Mouse (Mus musculus): Measurements from ENCODE around the gene Plvap.

The Plvap gene

DNA sequence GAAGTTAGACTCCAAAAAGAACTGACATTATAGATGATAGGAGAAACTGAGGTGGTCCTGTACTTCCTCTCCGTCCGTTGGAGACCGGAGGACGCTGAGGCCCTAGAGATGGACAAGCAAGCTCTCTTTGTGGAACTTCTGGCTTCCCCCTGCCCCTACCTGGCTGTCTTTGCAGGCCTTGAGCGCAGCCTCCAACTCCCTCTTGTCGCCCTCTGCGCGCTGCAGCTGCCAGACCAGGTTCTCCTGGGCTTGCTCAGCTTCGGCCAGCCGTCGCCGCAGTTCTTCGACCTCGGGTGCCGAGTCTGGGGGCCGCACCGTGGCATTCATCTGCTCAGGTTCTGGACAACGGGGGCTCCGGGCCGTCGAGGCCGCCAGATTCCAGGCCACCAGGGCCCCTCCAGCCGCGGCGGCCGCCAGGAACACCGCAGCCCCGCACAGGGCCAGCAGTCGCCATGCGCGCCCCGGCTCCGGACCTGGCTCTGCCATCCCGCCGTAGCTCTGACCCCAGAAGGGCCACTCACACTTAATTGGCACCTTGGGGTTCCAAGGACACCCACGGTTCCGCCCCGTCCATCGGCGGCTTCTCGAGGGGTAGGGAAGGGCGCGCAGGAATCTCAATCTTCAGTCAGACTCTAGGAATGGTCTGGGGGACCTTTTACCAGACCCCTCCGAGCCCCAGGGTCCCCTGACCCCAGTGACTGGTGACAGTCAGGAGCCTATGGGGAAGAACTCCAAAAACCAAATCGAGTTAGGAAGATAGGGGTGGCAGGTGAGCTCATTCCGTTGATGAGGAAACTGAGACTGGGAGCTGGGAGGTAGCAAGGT, 13.9 kb upstream of the Plvap start, which contains the start of gene Ccdc194:
Gene Ccdc194 (minus strand): TSS at position 486 of the 825 bp plus-strand sequence.
- DNase-seq: no peak

DNA sequence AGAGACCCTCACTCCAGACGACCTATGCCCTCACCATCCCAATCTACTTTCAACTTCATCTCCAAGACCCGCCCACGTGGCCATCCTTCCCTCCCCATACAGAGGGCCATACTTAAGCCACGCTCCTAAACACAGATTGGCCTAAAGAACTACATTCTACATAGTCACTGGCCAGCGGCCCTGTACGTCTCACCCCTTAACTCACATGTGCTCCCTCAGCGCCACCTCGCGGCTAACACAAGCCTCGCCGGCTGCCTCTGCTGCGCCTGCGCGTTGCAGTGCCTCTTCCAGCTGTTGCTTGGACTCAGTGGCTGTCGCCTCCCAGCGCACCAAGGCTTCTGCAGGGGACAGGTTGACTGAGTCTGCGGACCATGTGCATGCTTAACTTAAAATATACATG, 10.1 kb upstream of the Plvap start:
- peak; percentile 96 for DNase-seq

DNA sequence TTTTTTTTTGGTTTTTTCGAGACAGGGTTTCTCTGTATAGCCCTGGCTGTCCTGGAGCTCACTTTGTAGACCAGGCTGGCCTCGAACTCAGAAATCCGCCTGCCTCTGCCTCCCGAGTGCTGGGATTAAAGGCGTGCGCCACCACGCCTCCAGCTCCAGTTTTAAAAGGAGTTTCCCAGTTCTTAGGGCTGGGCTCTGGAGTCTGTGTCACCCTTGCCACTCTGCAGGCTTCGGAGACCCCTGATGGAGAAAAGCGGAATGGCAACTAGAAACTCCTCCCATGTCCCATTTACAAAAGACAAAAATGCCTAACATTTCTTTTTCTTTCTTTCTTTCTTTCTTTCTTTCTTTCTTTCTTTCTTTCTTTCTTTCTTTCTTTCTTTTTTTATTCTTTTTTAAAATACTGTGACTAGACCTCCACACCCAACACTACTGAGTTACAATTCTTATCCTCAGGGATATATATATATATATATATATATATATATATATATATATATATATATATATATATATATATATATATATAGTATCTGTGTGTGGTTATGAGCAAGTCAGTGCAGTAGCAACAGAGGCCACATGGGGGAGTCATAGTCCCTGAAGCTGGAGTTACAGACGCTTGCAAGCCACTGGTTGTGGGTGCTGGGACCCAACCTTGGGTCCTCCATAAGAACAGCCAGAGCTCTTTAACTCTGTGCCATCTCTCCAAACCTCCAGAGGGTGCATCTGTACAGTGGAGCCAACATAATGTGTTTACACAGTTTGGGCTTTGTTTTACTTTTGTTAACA, 7.7 kb upstream of the Plvap start:
- peak; percentile 81 for DNase-seq

DNA sequence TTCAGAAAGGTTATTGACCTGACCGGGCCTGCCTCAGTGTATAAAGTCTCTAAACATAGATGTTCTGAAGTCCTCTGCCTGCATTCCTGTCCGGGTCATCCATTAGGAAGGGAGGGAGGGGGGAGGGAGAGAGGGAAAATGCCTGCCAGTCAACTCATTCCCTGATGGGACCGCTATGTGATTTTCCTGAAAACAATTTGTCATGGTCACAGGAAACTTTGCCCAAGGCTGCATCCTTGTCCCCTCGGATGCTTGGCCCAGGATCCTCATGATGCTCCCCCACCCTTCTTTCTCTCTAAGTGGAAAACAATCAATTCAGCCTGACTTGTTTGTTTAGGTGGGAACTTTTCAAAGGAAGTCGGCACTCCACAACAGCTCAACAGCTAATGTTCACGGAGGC, 5.2 kb upstream of the Plvap start:
- DNase-seq: peak; percentile 65

DNA sequence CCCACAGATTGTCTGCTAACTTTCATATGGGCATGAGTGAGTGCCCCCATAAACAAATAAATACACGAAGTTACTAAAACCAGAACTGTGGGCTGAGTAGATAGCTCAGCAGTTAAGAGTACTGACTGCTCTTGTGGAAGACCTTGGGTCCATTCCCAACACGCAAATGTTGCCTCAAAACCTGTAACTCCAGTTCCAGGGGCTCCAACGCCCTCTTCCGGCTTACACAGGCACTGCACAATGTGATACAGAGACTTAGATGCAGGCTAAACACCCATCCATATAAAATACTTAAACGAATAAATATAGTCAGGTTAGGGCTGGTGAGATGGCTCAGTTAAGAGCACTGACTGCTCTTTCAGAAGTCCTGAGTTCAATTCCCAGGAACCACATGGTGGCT, 3.5 kb upstream of the Plvap start:
- no peak for DNase-seq

DNA sequence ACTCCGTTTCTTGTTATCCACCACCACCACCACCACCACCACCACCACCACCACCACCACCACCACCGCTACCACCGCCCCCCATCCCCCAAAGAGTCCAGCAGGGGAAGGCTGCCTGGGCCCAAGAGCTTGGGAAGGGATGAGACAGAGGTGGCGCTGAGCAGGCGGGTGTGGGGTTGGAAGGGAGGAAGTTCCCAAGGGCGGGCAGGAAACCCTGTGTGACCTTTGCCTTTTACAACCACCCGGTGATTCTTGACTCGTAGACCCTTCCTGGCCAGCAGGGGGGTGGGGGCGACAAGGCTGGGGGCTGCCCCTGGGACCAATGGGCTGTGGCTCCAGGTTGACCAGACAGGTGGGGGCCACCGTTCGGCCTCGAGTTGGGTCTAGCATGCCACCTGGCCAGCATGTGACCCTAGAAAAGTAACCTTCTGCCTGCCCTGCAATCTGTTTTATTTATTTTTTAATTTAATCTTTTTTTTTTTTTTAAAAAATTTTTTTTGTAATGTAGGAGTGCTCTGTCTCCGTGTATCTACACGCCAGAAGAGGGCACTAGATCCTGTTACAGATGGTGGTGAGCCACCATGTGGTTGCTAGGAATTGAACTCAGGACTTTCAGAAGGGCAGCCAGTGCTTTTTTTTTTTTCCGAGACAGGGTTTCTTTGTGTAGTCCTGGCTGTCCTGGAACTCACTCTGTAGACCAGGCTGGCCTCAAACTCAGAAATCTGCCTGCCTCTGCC, 1.6 kb upstream of the Plvap start:
- peak; percentile 63 for DNase-seq

DNA sequence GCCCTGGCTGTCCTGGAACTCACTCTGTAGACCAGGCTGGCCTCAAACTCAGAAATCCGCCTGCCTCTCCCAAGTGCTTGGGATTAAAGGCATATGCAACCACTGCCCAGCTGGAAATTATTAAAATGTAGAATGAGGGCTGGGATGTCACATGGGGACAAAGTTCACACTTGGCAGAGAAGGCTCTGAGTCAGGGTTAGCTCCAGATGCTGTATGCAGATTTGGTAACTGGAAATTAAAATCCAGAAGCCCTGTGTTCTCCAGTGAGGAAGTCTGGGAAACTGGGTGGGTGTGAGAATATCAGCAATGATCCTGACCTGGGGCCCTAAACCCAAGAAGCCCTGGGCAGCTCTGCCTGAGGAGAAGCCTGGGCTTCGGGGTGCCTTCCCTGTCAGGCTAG, 2.2 kb downstream of the Plvap start:
- DNase-seq: no peak

DNA sequence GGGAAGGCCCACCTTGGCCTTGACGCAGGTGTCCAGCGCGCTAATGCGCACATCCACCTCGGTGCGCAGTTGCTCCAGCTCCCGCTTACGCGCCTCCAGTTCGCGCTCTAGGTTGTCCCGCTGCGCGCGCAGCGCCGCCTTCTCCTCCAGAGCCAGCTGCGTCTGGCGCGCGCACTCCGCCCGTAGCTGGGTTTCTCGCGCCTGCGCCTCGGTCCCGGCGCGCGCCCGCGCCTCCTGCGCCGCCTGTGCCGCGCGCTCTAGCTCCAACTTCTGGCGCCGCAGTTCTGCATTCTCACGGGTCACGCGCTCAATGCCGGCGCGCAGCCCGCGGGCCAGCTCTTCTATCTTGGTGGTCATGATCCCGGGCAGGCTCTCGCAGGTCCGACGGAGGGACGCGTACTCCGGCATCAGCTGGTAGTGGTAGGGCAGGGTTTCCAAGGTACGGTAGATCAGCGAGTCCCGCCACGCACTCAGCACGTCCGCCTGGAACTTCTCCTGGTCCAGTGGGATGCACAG, 3.9 kb downstream of the Plvap start:
- peak; percentile 90 for DNase-seq

DNA sequence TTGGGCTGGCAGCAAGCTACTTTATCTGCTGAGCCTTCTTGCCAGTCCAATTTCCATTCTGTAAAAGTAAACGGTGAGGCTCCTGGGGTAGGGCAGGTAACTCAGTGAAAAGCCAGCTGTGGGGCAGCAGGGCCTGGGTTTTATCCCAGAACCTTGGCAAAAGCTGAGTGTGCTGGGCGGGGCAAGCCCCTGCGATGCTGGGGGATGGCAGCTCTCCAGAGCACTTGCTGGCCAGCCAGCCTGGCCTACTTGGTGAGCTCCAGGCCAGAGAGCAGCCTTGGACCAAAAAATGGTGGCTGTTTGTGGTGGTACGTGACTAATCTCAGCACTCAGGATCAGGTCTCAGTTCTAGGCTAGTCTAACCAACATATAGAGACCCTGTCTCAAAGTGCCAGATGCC, 5.6 kb downstream of the Plvap start:
- DNase-seq: no peak

DNA sequence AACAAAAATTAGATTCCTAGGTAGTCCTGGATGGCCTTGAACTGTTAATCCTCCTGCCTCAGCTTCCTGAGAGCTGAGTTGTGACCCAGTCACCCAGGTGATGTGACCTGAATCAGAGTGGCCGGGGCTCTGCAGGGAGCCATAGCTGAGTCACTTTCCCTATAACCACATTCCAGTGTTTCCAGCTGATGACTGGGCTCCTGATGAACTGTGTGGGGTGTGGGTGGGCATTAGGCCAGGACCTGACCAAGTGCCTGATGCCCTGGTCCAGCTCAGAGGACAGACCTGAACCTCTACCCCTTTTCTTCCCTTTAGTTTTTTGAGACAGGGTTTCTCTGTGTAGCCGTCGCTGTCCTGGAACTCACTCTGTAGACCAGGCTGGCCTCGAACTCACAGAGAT, 6.2 kb downstream of the Plvap start:
- DNase-seq: no peak

DNA sequence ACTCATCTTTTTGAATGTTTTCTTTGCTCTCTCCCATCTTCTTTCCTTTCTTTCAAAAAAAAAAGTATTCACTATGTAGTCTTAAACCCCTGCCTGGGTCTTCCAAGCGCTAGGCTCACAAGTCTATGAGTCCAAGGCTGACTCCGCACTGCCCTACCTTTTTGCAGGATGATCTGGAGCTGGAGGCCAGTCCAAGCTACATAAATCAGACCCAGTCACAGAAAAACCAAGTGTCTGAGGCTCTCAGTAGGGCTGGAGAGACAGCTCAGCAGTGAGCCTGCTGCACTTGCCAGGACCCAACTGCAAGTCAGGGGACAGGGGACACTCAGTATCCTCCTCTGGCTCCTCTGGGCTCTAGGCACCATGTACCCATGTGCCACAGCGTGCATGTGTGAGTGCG, 7.2 kb downstream of the Plvap start:
- no peak for DNase-seq

DNA sequence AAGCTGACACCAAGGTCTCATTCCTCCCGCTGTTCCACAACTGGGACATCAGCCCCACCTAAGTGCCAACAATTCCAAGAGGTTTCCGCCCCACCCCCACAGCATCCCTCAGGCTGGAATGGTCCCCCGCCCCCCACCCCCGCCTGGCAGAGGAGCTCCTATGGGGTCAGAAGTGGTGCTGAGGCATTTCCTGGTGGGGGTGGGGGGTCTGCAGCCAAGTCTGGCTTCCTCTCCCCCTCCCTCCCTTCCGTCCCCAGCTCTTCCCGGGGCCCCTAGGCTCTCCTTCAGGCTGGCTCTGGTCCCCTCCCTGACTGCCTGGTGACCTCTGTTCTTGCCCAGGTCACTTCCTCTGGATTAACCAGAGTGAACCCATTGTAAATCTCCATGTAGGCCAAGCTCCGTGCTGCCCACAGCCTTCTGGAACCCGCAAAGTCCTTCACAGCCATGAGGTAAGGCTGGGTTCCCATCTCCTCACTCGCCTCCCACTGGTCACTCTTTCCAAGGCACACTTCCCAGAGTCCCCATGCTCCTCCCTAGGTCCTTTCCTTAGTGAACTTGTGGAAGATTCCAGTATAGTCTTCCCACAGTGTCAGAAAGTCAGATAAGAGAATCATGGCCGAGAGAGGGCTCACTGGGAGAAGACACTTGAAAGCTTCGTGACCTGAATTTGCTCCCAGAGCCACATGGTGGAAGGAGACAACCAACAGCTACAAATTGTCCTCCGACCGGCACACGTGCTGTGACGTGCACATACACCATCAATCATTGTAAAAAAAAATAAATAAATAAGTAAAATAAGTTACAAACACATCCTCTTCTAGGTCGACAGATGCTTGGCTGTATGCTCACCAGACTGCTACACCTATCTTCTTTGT, 12.5 kb downstream of the Plvap start:
- peak; percentile 78 for DNase-seq

DNA sequence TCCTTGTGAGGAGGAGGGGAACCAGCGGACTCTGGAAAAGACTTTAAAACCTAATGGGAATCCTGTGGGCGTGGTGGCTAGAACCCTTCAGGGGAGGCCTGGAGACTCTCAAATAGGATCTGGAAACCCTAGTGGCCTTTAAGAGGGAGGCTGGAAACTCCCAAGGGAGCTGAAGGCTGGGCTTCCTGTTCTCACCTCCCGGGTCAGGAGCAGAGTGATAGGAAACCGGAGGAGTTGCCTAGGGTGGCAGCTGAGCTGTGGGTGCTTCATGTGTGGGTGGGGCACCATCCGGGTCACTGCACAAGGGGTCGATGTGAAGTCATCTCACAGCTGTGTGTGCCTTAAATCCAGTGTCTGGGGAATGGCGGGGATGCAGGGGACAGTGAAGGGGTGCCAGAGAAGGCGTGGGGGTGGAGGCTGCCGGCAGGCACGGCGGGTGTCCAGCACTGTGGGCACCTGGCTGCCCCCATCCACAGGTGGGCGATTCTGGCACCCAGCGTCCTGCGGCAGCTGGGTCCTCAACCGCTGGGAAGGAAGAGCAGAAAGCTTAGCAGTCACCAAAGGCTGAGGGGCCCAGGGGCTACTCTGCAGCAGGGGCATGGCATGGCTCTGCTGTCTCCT, 13.6 kb downstream of the Plvap start:
- peak; percentile 76 for DNase-seq

DNA sequence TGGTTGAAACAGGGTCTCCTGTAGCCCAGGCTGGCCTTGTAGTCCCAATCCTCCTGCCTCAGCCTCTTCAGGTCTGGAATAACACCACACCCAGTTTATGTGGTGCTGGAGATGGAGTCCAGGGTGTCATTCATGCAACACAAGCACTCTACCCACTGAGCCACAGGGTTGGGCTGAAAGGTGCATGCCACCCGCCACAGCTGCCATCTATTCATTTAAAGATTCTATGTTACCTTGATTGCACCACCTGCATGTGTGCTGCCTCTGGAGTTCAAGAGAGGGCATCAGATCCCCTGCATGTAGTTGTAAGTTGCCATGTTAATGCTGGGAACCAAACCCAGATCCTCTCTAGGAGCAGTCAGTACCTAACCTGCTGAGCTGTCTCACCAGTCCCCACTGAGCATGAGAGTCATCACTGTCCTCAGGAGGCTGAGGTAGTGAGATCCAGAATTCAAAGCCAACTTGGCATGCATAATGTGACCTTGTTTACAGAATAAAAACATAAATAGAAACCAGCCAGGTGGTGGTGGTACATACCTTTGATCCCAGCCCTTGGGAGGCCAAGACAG, 14.4 kb downstream of the Plvap start:
- no peak for DNase-seq

DNA sequence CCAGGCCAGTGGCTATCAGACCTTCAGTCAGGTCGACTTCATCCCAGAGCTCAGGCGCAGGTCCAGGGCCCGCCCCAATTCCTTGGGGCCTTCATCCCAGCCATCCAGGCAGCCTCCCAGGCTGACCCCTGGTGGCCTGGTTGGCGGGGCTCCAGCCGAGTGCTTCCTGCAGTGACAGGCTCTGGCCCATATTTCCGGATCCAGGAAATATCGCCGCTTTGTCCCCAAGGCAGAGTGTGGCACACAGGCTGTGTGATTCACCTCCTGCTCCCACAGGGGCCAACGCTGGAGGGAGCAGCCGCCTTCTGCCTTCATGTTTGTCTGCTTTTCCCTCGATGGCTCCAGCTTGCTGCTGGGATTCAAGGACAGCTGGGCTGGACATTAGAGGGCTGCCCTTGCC, 15.1 kb downstream of the Plvap start:
- DNase-seq: peak; percentile 96

DNA sequence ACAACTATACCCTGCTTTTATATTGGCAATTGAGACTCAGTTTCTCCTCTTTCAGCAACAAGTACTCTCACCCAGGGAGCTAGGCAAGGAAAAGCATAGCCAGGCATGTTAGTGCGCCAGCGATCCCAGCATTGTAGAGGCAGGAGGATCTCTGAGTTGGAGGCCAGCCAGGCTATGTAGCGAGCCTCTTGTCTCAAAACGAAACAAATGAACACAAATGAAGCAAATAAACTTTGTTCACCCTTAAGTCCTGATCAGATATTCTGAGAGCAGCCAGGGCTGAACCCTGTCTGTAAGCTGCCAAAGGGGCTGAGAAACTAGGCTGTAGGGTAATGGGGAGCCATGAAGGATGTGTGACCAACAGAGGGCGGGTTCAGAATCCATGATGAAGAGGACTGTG, 15.7 kb downstream of the Plvap start:
- peak; percentile 57 for DNase-seq

DNA sequence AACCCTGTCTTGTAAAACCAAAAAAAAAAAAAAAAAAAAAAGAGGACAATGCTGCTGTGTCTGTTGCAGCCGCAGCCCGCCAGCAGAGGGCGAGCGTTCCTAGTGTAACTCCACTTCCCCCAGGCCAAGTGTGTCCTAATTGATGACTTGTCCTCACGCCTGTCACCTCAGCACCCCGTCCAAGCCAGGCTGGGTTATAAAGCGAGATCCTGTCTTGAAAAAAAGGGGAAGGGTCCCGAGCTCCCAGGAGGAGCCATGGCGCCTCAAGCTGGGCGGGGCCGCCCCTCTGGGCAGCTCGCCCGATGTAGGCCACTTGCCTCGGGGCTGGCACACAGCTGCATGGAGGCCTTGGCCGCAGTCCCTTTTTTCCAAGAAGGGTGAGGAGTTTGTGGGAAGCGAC, 16.5 kb downstream of the Plvap start:
- DNase-seq: peak; percentile 91

DNA sequence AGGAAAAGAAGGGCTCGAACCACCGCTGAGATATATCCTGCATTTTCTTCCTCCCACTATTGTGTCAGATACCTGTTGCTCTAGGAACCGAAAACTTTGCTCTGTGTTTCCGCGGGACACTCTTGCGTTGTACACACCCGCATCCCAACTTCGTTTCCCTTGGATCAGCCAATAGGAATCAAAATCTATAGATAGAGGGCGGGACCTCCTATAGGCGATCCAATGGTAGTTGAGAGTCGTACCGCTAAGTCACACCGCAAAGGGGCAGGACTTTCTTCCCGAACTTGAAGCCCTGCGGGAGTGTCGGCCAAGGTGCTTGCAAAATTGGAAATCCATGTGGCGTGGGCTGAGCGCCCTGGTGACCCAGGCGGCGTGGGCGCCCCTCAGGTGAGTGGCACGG, 23.1 kb downstream of the Plvap start:
- peak; percentile 93 for DNase-seq

DNA sequence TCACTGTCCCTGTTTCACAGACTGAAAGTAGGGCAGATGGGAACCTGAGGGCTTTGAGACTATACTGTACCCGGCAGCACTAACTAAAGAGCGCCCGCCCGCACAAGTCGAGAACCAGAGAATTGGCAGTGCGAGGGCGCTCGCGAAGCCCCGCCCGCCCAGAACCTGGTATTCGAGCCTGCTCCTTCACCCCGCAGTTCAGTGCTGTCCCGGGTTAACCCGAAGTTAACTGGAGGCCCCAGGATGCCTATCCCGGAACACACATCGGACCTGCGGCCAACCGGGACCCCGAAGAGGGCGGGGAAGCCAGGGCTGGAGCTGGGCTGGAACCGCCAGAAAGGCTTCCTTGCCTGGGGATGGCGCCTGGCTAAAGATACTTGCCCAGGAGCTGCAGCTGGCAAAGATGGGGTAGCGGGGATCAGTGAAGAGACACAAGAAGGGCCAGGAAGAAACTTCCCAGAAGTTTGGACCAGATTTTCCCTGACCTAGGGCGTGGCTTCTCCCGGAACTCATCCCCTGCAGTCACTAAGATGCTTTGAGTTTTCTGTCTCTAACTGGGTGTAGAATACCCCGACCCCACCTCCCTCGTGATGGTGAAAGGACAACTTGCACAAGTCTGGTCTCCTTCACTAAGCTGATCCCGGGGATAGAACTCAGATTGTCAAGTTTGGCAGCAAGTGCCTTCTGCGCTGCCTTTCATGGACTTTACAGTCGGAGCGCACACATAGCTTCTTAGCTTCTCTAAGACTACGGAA, 23.7 kb downstream of the Plvap start, which contains the start of gene Gtpbp3:
Gene Gtpbp3 (plus strand): TSS at position 413 of the 755 bp plus-strand sequence.
- peak; percentile 90 for DNase-seq

DNA sequence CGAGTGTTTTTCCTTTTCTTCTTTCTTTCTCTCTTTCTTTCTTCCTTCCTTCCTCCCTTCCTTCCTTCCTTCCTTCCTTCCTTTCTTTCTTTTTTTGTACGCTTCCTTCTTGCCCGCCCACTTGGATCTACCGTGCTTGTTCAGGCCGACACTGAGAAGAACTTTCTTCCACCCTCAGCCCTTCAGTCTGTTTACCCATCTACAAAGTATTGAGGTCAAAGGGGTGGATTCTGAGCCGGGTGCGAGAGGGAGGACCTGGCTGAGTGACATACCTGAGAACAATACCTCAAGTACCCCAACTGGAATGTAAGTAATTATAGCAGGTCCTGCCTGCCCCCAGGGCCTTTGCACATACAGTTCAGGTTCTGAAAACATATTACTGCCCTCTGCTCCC, 25.4 kb downstream of the Plvap start:
- no peak for DNase-seq
